Mouse (Mus musculus) hindlimb bud, embryonic 11.5 days (tissue): ENCODE data around the gene Ccl20.
A peak's percentile ranks its signal among the peaks of the same experiment; 100 is the strongest.

Experiments
- DNase-seq: peaks from one replicate; pipeline ENCODE4 v3.0.0-alpha.2; 2012; ENCODE audit warnings: low read depth, low spot score; ENCODE audit errors: extremely low spot score

Gene Ccl20

GRCm38 (mm10) chr1:83138721-83139120, 22.2 kb downstream of the Ccl20 start:
- no peak for DNase-seq

GRCm38 (mm10) chr1:83141510-83141909, 24.9 kb downstream of the Ccl20 start:
- no peak for DNase-seq

GRCm38 (mm10) chr1:83142055-83142454, 25.5 kb downstream of the Ccl20 start:
- no peak for DNase-seq

GRCm38 (mm10) chr1:83146547-83146946, 30.0 kb downstream of the Ccl20 start:
- no peak for DNase-seq

- no peak for DNase-seq
These were observed 33.7 kb downstream of the Ccl20 start for GRCm38 (mm10) chr1:83150227-83150626.

GRCm38 (mm10) chr1:83152961-83153360, 36.4 kb downstream of the Ccl20 start:
- DNase-seq: no peak

- no peak for DNase-seq
These were observed 40.3 kb downstream of the Ccl20 start for GRCm38 (mm10) chr1:83156876-83157275.

- peak; percentile 87 for DNase-seq
These were observed 43.0 kb downstream of the Ccl20 start, which contains the start of gene Daw1 for GRCm38 (mm10) chr1:83159603-83160002. Gene Daw1, plus strand, starts transcription at chr1:83159752.

- DNase-seq: no peak
These were observed 45.1 kb downstream of the Ccl20 start for GRCm38 (mm10) chr1:83161658-83162057.

- no peak for DNase-seq
These were observed 47.5 kb downstream of the Ccl20 start for GRCm38 (mm10) chr1:83164027-83164426.
